8 mouse cellular contexts compared by ENCODE assay signal in the genomic region with DNA sequence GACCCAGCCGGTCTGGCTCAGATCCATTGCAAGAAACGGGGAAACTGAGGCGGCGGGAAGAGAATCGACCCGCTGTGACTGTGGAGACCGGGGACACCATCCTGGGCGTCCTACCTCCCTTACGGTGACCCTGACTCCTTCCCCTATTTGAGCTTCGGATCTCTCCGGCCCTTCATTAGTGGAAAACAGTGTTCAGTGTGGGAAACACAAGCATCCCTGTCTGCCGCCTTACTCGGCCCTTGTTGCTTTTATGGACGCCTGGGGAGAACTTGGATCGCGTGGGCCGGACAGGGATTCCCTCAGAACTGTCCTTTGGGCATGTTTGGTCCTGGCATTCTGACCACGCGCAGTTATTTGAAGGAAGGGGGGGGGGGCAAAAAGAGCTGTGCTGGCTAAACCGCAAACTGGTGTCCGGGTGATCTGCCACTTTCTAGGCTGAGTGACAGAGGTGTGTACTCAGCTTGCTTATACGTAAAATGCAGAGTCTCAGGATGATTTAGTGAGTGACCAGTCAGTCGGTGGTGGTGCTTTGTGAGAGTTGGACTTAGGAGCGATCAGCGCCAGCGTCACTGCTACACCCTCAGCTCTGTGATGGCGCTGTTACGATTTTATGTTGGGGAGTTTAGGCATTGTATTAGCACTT. TPM values are rescaled to one million over a fixed set of nuclear protein-coding genes. Genes with fewer than 3 reads are reported as not detected.
DNase-seq lines count a peak whose midpoint lies in the region; ATAC-seq and TF ChIP-seq lines count a peak whose summit lies in the region.

No protein-coding gene starts in this region.

- H3K27ac ChIP-seq in lung, embryonic 14.5 days (ENCODE audit: low read depth): peak overlapping the region; percentile 55; the same call in 1 of the 2 replicates
- H3K27ac ChIP-seq in hindbrain, embryonic 10.5 days: peak overlapping the region; percentile 85
- H3K27ac ChIP-seq in liver, postnatal 0 days (ENCODE audit: low read depth): peak overlapping the region; percentile 89

- no peaks in the 10 kb centered on the region for H3K27me3 ChIP-seq in lung, embryonic 14.5 days (ENCODE audit: insufficient read depth, low read length)
- H3K27me3 ChIP-seq in hindbrain, embryonic 10.5 days (ENCODE audit: insufficient read depth, poor library complexity, severe bottlenecking): no peaks in the 10 kb centered on the region
- H3K27me3 ChIP-seq in liver, postnatal 0 days (ENCODE audit: insufficient read depth, low read length): no peaks in the 10 kb centered on the region

- no peak for TF ChIP-seq CTCF in lung, embryonic 14.5 days (IDR thresholded peaks at IDR 0.05; ENCODE audit: low read depth)
- no peak for TF ChIP-seq CTCF in brain, embryonic 14.5 days (IDR thresholded peaks at IDR 0.05; ENCODE audit: borderline replicate concordance, extremely low read depth, insufficient read depth, insufficient read length)
- no peak for TF ChIP-seq CTCF in liver, postnatal 0 days (IDR thresholded peaks at IDR 0.05; ENCODE audit: low read depth)

- 0 out of 2 replicates have a peak, but pooled peaks cover 3% of the 10 kb centered on the region for H3K4me1 ChIP-seq in lung, embryonic 14.5 days (ENCODE audit: insufficient read depth)
- peaks cover 25% of the 10 kb centered on the region for H3K4me1 ChIP-seq in hindbrain, embryonic 10.5 days (replicated peaks)
- peaks cover 26% of the 10 kb centered on the region for H3K4me1 ChIP-seq in liver, postnatal 0 days (ENCODE audit: insufficient read depth)

- TF ChIP-seq EP300 in liver, postnatal 0 days (IDR thresholded peaks at IDR 0.05; ENCODE audit: low read depth): no peak

- H3K36me3 ChIP-seq in lung, embryonic 14.5 days (ENCODE audit: insufficient read depth): peaks cover 8% of the 10 kb centered on the region
- H3K36me3 ChIP-seq in hindbrain, embryonic 10.5 days: peaks cover 15% of the 10 kb centered on the region
- H3K36me3 ChIP-seq in liver, postnatal 0 days (replicated peaks; ENCODE audit: insufficient read depth, low read length): peaks cover 7% of the 10 kb centered on the region

- peak overlapping the region; percentile 87 for H3K4me2 ChIP-seq in lung, embryonic 14.5 days
- H3K4me2 ChIP-seq in liver, postnatal 0 days (ENCODE audit: low read depth, low read length): peak overlapping the region; percentile 81

- peak overlapping the region; percentile 72 for H3K4me3 ChIP-seq in lung, embryonic 14.5 days (ENCODE audit: low read depth, low read length)
- peak overlapping the region; percentile 93 for H3K4me3 ChIP-seq in hindbrain, embryonic 10.5 days
- peak overlapping the region; percentile 86 for H3K4me3 ChIP-seq in liver, postnatal 0 days (ENCODE audit: low read depth, low read length)

- no peak for TF ChIP-seq POLR2A in brain, embryonic 14.5 days (IDR thresholded peaks at IDR 0.05; ENCODE audit: borderline replicate concordance, extremely low read depth, insufficient read depth, insufficient read length, poor library complexity, severe bottlenecking)

- DNase-seq in lung, embryonic 14.5 days: peak; percentile 44
- no peak for DNase-seq in lung, adult 18-20 months
- peak; percentile 38 for DNase-seq in brain, embryonic 14.5 days (ENCODE audit: low read depth)
- no peak for DNase-seq in hindbrain, embryonic 10.5 days (ENCODE audit: low spot score)
- peak; percentile 52 for DNase-seq in liver, postnatal 0 days
- no peak for DNase-seq in ovary, adult 18-20 months (ENCODE audit: low spot score)
- DNase-seq in adrenal gland, postnatal 10 days: no peak

- under 1% methylated on average over 28 of the region's 28 CpGs for WGBS in lung, embryonic 14.5 days
- 2% methylated on average over 28 of the region's 28 CpGs for WGBS in hindbrain, embryonic 10.5 days
- under 1% methylated on average over 28 of the region's 28 CpGs for WGBS in liver, postnatal 0 days (ENCODE audit: insufficient replicate concordance)

- no peaks in the 10 kb centered on the region for H3K9me3 ChIP-seq in lung, embryonic 14.5 days (ENCODE audit: low read depth, low read length)
- H3K9me3 ChIP-seq in hindbrain, embryonic 10.5 days: 0 out of 2 replicates have a peak, but pooled peaks cover 4% of the 10 kb centered on the region
- no peaks in the 10 kb centered on the region for H3K9me3 ChIP-seq in liver, postnatal 0 days (ENCODE audit: low read length)

- H3K9ac ChIP-seq in lung, embryonic 14.5 days: peak overlapping the region; percentile 72
- H3K9ac ChIP-seq in liver, postnatal 0 days (replicated peaks): peak overlapping the region; percentile 93

- peak; percentile 4 for ATAC-seq in lung, embryonic 14.5 days (ENCODE audit: insufficient read depth)
- ATAC-seq in liver, postnatal 0 days: peak; percentile 16
- ATAC-seq in inflammation-experienced regulatory T-cells, adult 6 months: no peak

RNA-seq across cellular contexts. Expression of a gene that starts 0.5 kb away (rescaled TPM):
- polyA plus RNA-seq in lung, embryonic 14.5 days (2014; fragmentation: Nextera tagmentation; extraction: Ambion mirVana): 71.7 and 78.1 TPM in 2 replicates
- polyA plus RNA-seq in brain, embryonic 14.5 days (2012; rRNA removed): 43.5 and 49.8 TPM in 2 replicates
- polyA plus RNA-seq in hindbrain, embryonic 10.5 days (2016; fragmentation: Nextera tagmentation; extraction: Ambion mirVana): 60.3 and 61.4 TPM in 2 replicates
- 351 and 364 TPM in 2 replicates for polyA plus RNA-seq in liver, postnatal 0 days (2015; fragmentation: Nextera tagmentation; extraction: Ambion mirVana)
- polyA plus RNA-seq in inflammation-experienced regulatory T-cells, adult 6 months (2017; shearing (Covaris generic)): 10 to 100 TPM; 70.5 to 83.4 (median 77.2) TPM
- 100 to 1,000 TPM in 1 of 2 experiments, 10 to 100 TPM in 1; 84.4 to 108 TPM for total RNA-seq in adrenal gland, postnatal 10 days (2021)

RNA-seq across cellular contexts. Expression of a gene that starts 16.7 kb away (rescaled TPM):
- polyA plus RNA-seq in lung, embryonic 14.5 days (2014; fragmentation: Nextera tagmentation; extraction: Ambion mirVana): 27.0 and 30.3 TPM in 2 replicates
- polyA plus RNA-seq in brain, embryonic 14.5 days (2012; rRNA removed): 36.3 and 52.0 TPM in 2 replicates
- 48.5 and 49.7 TPM in 2 replicates for polyA plus RNA-seq in hindbrain, embryonic 10.5 days (2016; fragmentation: Nextera tagmentation; extraction: Ambion mirVana)
- 82.2 and 96.5 TPM in 2 replicates for polyA plus RNA-seq in liver, postnatal 0 days (2015; fragmentation: Nextera tagmentation; extraction: Ambion mirVana)
- polyA plus RNA-seq in inflammation-experienced regulatory T-cells, adult 6 months (2017; shearing (Covaris generic)): 10 to 100 TPM; 14.2 to 26.3 (median 19.0) TPM
- 10 to 100 TPM; 22.0 to 23.1 TPM for total RNA-seq in adrenal gland, postnatal 10 days (2021)

RNA-seq across cellular contexts. Expression of a gene that starts 25.6 kb away (rescaled TPM):
- polyA plus RNA-seq in lung, embryonic 14.5 days (2014; fragmentation: Nextera tagmentation; extraction: Ambion mirVana): 117 and 132 TPM in 2 replicates
- polyA plus RNA-seq in brain, embryonic 14.5 days (2012; rRNA removed): 167 and 198 TPM in 2 replicates
- 213 and 223 TPM in 2 replicates for polyA plus RNA-seq in hindbrain, embryonic 10.5 days (2016; fragmentation: Nextera tagmentation; extraction: Ambion mirVana)
- polyA plus RNA-seq in liver, postnatal 0 days (2015; fragmentation: Nextera tagmentation; extraction: Ambion mirVana): 54.2 and 55.5 TPM in 2 replicates
- polyA plus RNA-seq in inflammation-experienced regulatory T-cells, adult 6 months (2017; shearing (Covaris generic)): 10 to 100 TPM; 61.2 to 78.8 (median 65.5) TPM
- total RNA-seq in adrenal gland, postnatal 10 days (2021): 10 to 100 TPM; 57.1 to 57.9 TPM

RNA-seq across cellular contexts. Expression of a gene that starts 26.2 kb away (rescaled TPM):
- polyA plus RNA-seq in lung, embryonic 14.5 days (2014; fragmentation: Nextera tagmentation; extraction: Ambion mirVana): 65.1 and 72.7 TPM in 2 replicates
- 41.7 and 43.1 TPM in 2 replicates for polyA plus RNA-seq in brain, embryonic 14.5 days (2012; rRNA removed)
- 54.3 and 59.5 TPM in 2 replicates for polyA plus RNA-seq in hindbrain, embryonic 10.5 days (2016; fragmentation: Nextera tagmentation; extraction: Ambion mirVana)
- 45.2 and 50.7 TPM in 2 replicates for polyA plus RNA-seq in liver, postnatal 0 days (2015; fragmentation: Nextera tagmentation; extraction: Ambion mirVana)
- 100 to 1,000 TPM in 1 of 3 experiments, 10 to 100 TPM in 2; 81.7 to 101 (median 98.9) TPM for polyA plus RNA-seq in inflammation-experienced regulatory T-cells, adult 6 months (2017; shearing (Covaris generic))
- 100 to 1,000 TPM in 1 of 2 experiments, 10 to 100 TPM in 1; 96.9 to 109 TPM for total RNA-seq in adrenal gland, postnatal 10 days (2021)

RNA-seq across cellular contexts. Expression of a gene that starts 40.3 kb away (rescaled TPM):
- 54.6 and 61.5 TPM in 2 replicates for polyA plus RNA-seq in lung, embryonic 14.5 days (2014; fragmentation: Nextera tagmentation; extraction: Ambion mirVana)
- polyA plus RNA-seq in brain, embryonic 14.5 days (2012; rRNA removed): 50.8 and 57.8 TPM in 2 replicates
- 60.7 and 61.2 TPM in 2 replicates for polyA plus RNA-seq in hindbrain, embryonic 10.5 days (2016; fragmentation: Nextera tagmentation; extraction: Ambion mirVana)
- 42.9 and 45.2 TPM in 2 replicates for polyA plus RNA-seq in liver, postnatal 0 days (2015; fragmentation: Nextera tagmentation; extraction: Ambion mirVana)
- 10 to 100 TPM in 1 of 3 experiments, 1 to 10 TPM in 2; 8.3 to 16.7 (median 9.8) TPM for polyA plus RNA-seq in inflammation-experienced regulatory T-cells, adult 6 months (2017; shearing (Covaris generic))
- 10 to 100 TPM; 27.0 to 33.5 TPM for total RNA-seq in adrenal gland, postnatal 10 days (2021)

Comparison
In these comparisons a context has a peak if more than half of its experiments do, and no peak if none do; other contexts are left out.
1. DNase-seq: peak in lung, embryonic 14.5 days (single experiment), brain, embryonic 14.5 days (single experiment) and liver, postnatal 0 days (single experiment); none in lung, adult 18-20 months (0 of 2), hindbrain, embryonic 10.5 days (single experiment), ovary, adult 18-20 months (single experiment) and adrenal gland, postnatal 10 days (single experiment).
2. Peak in every context shown above with its lines, with median percentiles within 50 percentile points of each other: H3K27ac ChIP-seq and H3K4me3 ChIP-seq.